Mouse (Mus musculus) thymus, postnatal 14 days (tissue): ENCODE measurements around the gene Cebpe.

ENCODE experiments used
- DNase-seq: peaks from one replicate; pipeline ENCODE4 v3.0.0; 2021

The Cebpe gene

GRCm38 (mm10) chr14:54712074-54712473 lies at the start of gene Cebpe:
Gene Cebpe, minus strand, starts transcription at chr14:54712174.
- no peak for DNase-seq

DNA sequence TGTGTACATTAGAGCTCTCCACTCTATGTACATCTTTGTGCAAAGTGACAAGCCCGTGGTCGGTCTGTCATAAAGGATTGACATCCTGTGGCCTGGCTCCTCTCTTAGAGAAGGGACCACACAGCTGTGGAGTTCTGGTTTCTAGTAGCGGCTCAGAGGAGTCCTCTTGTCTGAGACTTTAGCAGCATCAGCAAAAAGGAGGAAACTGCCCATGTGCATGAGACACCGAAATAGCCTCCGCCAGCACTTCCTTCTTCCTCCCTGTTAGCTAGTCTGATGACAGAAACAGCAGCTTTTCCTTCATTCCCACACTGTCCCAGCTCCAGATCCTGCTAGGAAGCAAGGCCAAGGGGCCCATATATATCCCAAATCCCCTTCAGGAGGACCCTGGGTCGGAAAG lies 44.4 kb upstream of the Cebpe start:
- no peak for DNase-seq

DNA sequence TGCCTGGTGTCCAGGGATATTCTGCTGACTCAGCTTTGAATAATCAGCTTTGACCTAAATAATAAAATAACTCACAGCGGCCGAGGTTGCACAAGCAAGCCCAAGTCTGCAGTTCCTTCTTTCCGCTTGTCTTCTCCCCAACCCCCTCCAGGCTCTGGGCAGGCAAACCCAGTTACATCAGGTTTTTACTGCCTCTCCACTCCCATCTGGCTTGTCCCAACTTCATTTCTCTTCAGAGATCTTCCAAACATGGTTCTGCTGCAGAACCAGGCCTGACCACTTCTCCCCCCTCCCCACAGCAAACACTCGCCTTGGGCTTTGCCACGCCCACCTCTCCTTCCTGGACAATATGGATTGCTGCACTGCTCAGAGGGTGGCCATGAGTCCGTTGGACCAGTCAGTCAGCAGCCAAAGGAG lies 42.6 kb upstream of the Cebpe start:
- no peak for DNase-seq

DNA sequence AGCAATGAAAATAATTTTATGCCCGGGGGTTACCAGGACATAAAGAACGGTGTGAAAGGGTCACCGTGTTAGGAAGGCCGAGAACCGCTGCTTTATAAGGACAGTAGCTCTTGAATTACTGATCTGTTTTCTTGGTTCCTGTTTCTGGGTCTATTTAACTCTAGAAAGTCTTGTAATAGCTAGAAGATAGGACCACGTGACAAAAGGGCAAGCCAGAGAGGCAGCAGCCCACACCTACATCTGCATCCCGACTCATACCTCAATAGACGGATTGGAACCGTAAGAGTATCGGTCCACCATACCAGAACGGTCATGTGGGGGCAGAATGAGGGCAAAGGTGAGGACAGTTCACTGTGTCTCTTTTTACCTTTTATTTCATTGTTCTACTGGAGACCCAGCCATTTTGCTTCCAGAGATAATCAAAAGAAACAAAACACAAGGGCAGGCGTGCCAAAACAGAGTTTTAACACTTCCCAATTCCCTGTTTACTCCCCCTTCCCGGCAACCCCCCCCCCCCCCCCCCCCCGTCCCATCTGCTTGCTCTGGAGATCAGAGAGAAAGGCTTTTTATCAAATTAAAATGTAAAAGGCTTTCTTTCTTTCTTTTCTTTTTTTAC lies 42.1 kb upstream of the Cebpe start:
- DNase-seq = no peak

GRCm38 (mm10) chr14:54752938-54753337 lies 41.0 kb upstream of the Cebpe start:
- DNase-seq = no peak

GRCm38 (mm10) chr14:54751768-54752167 lies 39.8 kb upstream of the Cebpe start:
- DNase-seq = no peak

GRCm38 (mm10) chr14:54749238-54749637 lies 37.3 kb upstream of the Cebpe start:
- DNase-seq = no peak

- DNase-seq = no peak
Measured at GRCm38 (mm10) chr14:54747942-54748917, 36.3 kb upstream of the Cebpe start.

- no peak for DNase-seq
Measured at GRCm38 (mm10) chr14:54746038-54746437, 34.1 kb upstream of the Cebpe start.

DNA sequence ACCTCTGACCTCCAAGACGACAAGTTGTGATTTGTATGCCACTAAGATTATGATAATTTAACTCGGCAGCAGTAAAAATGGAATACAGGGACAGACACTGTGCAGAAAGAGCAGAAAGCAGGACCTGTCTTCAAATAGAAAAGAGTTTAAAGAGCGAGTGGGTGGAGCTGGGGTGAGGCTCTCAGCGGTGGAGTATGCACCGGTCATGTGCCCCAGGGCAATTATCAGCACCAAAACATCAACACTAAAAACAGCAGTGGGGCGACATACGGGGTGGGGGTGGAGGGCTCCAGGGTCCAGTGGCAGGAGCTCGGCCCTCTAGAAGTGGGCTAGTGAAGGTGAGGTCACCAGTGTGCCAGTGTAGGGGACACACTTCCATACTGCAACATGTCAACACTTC lies 32.5 kb upstream of the Cebpe start:
- DNase-seq = no peak

DNA sequence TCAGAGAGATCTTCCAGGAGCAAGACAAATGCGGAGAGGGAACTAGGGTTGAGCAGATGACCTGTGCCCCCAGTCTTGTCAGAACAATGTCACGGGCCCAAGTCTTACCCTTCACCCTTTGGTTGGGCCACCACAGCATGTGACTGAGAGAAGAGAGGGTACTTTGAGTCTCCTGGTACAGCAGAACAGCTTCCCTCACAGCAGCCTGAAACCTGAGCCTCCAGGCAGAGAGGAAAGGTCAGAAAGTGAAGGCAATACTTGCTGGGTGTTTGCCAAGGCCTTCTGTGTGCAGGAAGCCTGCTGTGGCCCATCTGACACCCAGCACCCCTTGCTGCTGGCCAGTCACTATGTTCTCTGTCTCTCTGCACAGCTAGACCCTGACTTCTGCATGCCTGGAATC lies 30.4 kb upstream of the Cebpe start:
- no peak for DNase-seq

- DNase-seq = no peak
Measured at GRCm38 (mm10) chr14:54741721-54742120, 29.7 kb upstream of the Cebpe start.

DNA sequence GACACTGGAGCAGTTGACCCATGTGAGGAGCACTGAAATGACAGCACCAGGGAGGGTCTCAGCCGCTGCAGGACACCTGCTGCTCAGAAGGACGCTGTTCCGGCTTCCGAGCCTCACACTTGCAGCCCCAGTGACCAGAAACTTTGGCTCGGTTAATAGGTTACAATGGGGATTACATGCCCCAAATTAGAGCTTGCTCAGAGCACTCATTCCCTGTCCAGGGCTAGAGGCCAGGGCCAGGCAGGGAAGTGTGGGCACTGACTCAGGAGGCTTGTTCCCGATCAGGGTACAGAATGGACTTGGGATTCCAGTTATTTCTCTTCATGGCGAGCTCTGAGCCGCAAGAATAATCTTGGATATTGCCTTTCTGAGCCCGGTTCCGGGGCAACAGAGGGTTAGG lies 25.7 kb upstream of the Cebpe start:
- DNase-seq = no peak

GRCm38 (mm10) chr14:54736555-54737552 lies 24.9 kb upstream of the Cebpe start:
- no peak for DNase-seq

DNA sequence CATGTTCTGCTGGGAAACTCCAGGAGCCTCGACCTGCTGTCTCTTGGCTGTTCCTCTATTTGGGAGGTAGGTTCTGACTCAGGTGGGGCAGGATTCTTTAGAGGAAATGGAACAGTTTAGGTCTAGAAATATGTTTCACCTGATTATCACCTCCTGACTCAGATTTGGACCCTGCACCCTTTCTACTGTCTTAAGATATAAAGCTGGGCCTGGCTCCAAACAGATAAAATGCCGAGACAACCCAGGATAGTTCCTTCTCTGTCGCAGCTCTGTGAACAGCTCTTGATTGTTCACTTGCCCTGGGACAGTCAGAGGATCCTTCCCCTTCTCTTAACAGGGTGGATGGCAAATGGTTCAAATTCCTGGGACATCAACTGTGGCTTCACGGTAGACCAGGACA lies 23.2 kb upstream of the Cebpe start:
- no peak for DNase-seq

GRCm38 (mm10) chr14:54734004-54734403 lies 22.0 kb upstream of the Cebpe start:
- no peak for DNase-seq

GRCm38 (mm10) chr14:54732206-54732605 lies 20.2 kb upstream of the Cebpe start:
- DNase-seq = no peak

- DNase-seq = no peak
Measured at GRCm38 (mm10) chr14:54730305-54730704, 18.3 kb upstream of the Cebpe start.

GRCm38 (mm10) chr14:54728823-54729653 lies 17.1 kb upstream of the Cebpe start:
- no peak for DNase-seq

GRCm38 (mm10) chr14:54727565-54727964 lies 15.6 kb upstream of the Cebpe start:
- no peak for DNase-seq

DNA sequence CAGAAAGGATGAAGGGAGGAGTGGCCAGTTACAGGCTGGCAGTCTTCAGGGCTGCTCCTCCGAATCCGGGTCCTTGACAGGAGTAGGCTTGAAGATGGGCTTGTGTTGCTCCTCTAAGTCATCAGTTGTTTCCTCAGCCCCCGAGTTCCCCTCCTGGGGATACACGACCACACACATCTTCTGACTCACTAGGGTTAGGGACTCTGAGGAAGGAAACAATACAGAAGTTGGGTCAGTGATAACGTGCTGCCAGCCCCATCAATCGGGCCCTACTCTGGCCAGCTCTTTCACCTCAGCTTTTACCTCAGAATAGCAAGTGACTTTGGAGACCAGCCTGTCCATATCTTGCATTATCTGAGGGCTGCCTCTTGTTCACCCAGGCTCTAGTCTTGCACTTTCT lies 12.1 kb upstream of the Cebpe start:
- no peak for DNase-seq

DNA sequence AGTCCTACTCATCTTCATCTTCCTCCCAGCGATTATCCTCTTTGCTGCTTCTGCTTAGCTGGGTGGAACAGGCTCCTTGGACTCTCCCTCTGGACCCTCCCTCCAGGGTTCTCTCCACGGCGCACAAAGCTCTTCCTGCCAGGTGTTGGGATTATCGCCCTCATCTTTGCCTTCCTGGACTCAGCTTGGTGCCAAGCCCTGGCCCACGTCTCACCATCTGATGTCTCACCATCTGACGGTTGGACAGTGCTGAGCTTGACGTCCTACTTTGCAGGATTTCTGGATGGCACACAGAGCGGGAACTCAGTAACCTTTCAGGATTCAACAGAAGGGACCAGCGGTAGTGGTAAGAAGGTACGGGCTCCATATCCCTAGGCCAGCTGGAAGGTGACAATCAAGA lies 9.7 kb upstream of the Cebpe start:
- no peak for DNase-seq
